Mouse (Mus musculus) olfactory bulb, adult 2 months (tissue): Measurements from ENCODE around the gene Nuf2. TPM values are rescaled to one million over a fixed set of nuclear protein-coding genes. Genes with fewer than 3 reads are reported as not detected.

ENCODE experiments used
- H3K27ac ChIP-seq: fragments of 200-500 bp; 2 replicates; pipeline ENCODE4 v1.5.1; 2012; ENCODE audit warnings: low read depth, low read length; ENCODE audit not compliant: insufficient read depth
- H3K4me1 ChIP-seq: fragments of 200-500 bp; 2 replicates; pipeline ENCODE4 v1.6.1; 2012; ENCODE audit warnings: low read length; ENCODE audit not compliant: control insufficient read depth, insufficient read depth
- H3K4me3 ChIP-seq: fragments of 200-500 bp; 2 replicates; pipeline ENCODE4 v1.5.1; 2012; ENCODE audit warnings: mild to moderate bottlenecking, low read depth, low read length, moderate library complexity; ENCODE audit not compliant: insufficient read depth
- CTCF ChIP-seq: fragments of 200-500 bp; IDR thresholded peaks from 2 replicates; pipeline ENCODE4 v1.5.1; 2012; ENCODE audit warnings: low read depth, mild to moderate bottlenecking, low read length, moderate library complexity; ENCODE audit not compliant: insufficient read depth
- POLR2A ChIP-seq: fragments of 200-500 bp; IDR thresholded peaks from 2 replicates; pipeline ENCODE4 v1.6.1; 2012; ENCODE audit warnings: mild to moderate bottlenecking, low read depth, low read length, moderate library complexity; ENCODE audit not compliant: insufficient read depth
- WGBS: fragments of 180-500 bp; shearing (Covaris S2); methylation state at CpG from one replicate; pipeline ENCODE4 v1.1.7; 2018; 5-methylcytosine and 5-hydroxymethylcytosine counted together
- polyA plus RNA-seq: library from polyadenylated mRNA; stranded (reverse); fragments of >200 nt; gene quantifications from 2 replicates; pipeline ENCODE4 v1.2.4, GENCODE M21; 2012; ENCODE audit warnings: low replicate concordance; ENCODE audit not compliant: missing spikeins, insufficient read depth, insufficient read length

Nuf2 gene
- polyA plus RNA-seq, 1 experiment, result not detected

GRCm38 (mm10) chr1:169482596-169483335 lies 48.5 kb downstream of the Nuf2 start:
- TF ChIP-seq CTCF (no peak), POLR2A (no peak)
- Histone ChIP-seq H3K4me3 (no peak overlapping the region), H3K27ac (no peak overlapping the region), H3K4me1 (peaks cover 7% of the 10 kb centered on the region)
- 90% methylated on average over 6 of the region's 6 CpGs for WGBS

- H3K4me3 ChIP-seq, result no peak overlapping the region
- H3K27ac ChIP-seq, result no peak overlapping the region
- H3K4me1 ChIP-seq, result peaks cover 4% of the 10 kb centered on the region; the same call in 1 of the 2 replicates
- WGBS, result 60% methylated on average over 3 of the region's 3 CpGs
- no peak for TF ChIP-seq POLR2A
- no peak for TF ChIP-seq CTCF
Measured at GRCm38 (mm10) chr1:169471185-169471584, 60.1 kb downstream of the Nuf2 start.

- H3K4me1 ChIP-seq, result peaks cover 6% of the 10 kb centered on the region
- no peak overlapping the region for H3K4me3 ChIP-seq
- 0 out of 2 replicates have a peak overlapping the region, but pooled peaks have one; percentile 44 for H3K27ac ChIP-seq
- WGBS, result 67% methylated on average over 5 of the region's 5 CpGs
- TF ChIP-seq CTCF (no peak), POLR2A (no peak)
Measured at GRCm38 (mm10) chr1:169467791-169468190, 63.5 kb downstream of the Nuf2 start.

GRCm38 (mm10) chr1:169462386-169463115 lies 68.7 kb downstream of the Nuf2 start:
- H3K4me1 ChIP-seq, result peaks cover 8% of the 10 kb centered on the region
- 14% methylated on average over 15 of the region's 15 CpGs for WGBS
- TF ChIP-seq POLR2A (no peak), CTCF (no peak)
- peak overlapping the region; percentile 64 for H3K27ac ChIP-seq
- peak overlapping the region; percentile 21; the same call in 1 of the 2 replicates for H3K4me3 ChIP-seq

GRCm38 (mm10) chr1:169459071-169459782 lies 72.0 kb downstream of the Nuf2 start:
- WGBS, result 27% methylated on average over 11 of the region's 11 CpGs

More at GRCm38 (mm10) chr1:169459071-169459782, 72.0 kb downstream of the Nuf2 start:
- H3K27ac ChIP-seq, result no peak overlapping the region; the same call in 1 of the 2 replicates
- peaks cover 8% of the 10 kb centered on the region for H3K4me1 ChIP-seq
- no peak overlapping the region for H3K4me3 ChIP-seq
- TF ChIP-seq POLR2A (no peak), CTCF (peak; percentile 50)

Other genes with a start within 250 kb of the Nuf2 start
- 112 TPM in 1 of 2 replicates, not detected in the other for gene Rgs5, start 124.0 kb upstream of the Nuf2 start, polyA plus RNA-seq
- not detected in 2 replicates for gene Rgs4, start 216.2 kb upstream of the Nuf2 start, polyA plus RNA-seq